Comparison of ENCODE assay signal across 8 mouse cellular contexts in genomic region chr14:34769567-34770158, GRCm38 (mm10). TPM values are rescaled to one million over a fixed set of nuclear protein-coding genes. Genes with fewer than 3 reads are reported as not detected.
DNase-seq lines count a peak whose midpoint lies in the region; ATAC-seq and TF ChIP-seq lines count a peak whose summit lies in the region.

No protein-coding gene starts in this region.

- H3K9me3 ChIP-seq in kidney, postnatal 0 days (replicated peaks; ENCODE audit: low read length), result no peaks in the 10 kb centered on the region
- H3K9me3 ChIP-seq in liver, postnatal 0 days (ENCODE audit: low read length), result no peaks in the 10 kb centered on the region

- H3K9ac ChIP-seq in kidney, postnatal 0 days (ENCODE audit: low read depth, low read length), result peak overlapping the region; percentile 50
- H3K9ac ChIP-seq in liver, postnatal 0 days (replicated peaks), result peak overlapping the region; percentile 3

- DNase-seq in ovary, postnatal 36 days (ENCODE audit: low spot score), result peak; percentile 37
- no peak for DNase-seq in ovary, postnatal 10 days (ENCODE audit: low spot score)
- peak; percentile 5 for DNase-seq in cerebellum, adult 8-10 months
- DNase-seq in kidney, postnatal 0 days (ENCODE audit: low spot score), result peak; percentile 25
- peak; percentile 50 for DNase-seq in liver, postnatal 0 days
- peak; percentile 6 for DNase-seq in retina, postnatal 7 days (ENCODE audit: low read depth, low spot score)

- peak overlapping the region; percentile 87 for H3K4me2 ChIP-seq in kidney, postnatal 0 days (ENCODE audit: low read length)
- H3K4me2 ChIP-seq in liver, postnatal 0 days (ENCODE audit: low read depth, low read length), result peak overlapping the region; percentile 81

- peak overlapping the region; percentile 36 for H3K4me3 ChIP-seq in kidney, postnatal 0 days (replicated peaks; ENCODE audit: low read depth, low read length)
- H3K4me3 ChIP-seq in liver, postnatal 0 days (ENCODE audit: low read depth, low read length), result peak overlapping the region; percentile 42

- no peak for TF ChIP-seq EP300 in liver, postnatal 0 days (IDR thresholded peaks at IDR 0.05; ENCODE audit: low read depth)

- no peak for TF ChIP-seq CTCF in kidney, postnatal 0 days (IDR thresholded peaks at IDR 0.05; ENCODE audit: low read depth)
- TF ChIP-seq CTCF in liver, postnatal 0 days (IDR thresholded peaks at IDR 0.05; ENCODE audit: low read depth), result no peak

- H3K36me3 ChIP-seq in kidney, postnatal 0 days (ENCODE audit: insufficient read depth, low read length), result no peaks in the 10 kb centered on the region
- H3K36me3 ChIP-seq in liver, postnatal 0 days (replicated peaks; ENCODE audit: insufficient read depth, low read length), result no peaks in the 10 kb centered on the region

- ATAC-seq in granulocyte monocyte progenitor cell, adult 5-6 weeks (replicated peaks; ENCODE audit: poor library complexity, severe bottlenecking), result peak; percentile 33
- peak; percentile 40 for ATAC-seq in kidney, postnatal 0 days (replicated peaks; ENCODE audit: low FRiP score, low read depth)
- peak; percentile 29; the same call in 1 of the 2 replicates for ATAC-seq in liver, postnatal 0 days
- ATAC-seq in erythroid progenitor cell, adult 5-6 weeks (replicated peaks; ENCODE audit: low FRiP score, poor library complexity, severe bottlenecking), result no peak

- no peaks in the 10 kb centered on the region for H3K27me3 ChIP-seq in kidney, postnatal 0 days (ENCODE audit: insufficient read depth, low read length)
- H3K27me3 ChIP-seq in liver, postnatal 0 days (ENCODE audit: insufficient read depth, low read length), result no peaks in the 10 kb centered on the region

- H3K4me1 ChIP-seq in kidney, postnatal 0 days (replicated peaks; ENCODE audit: insufficient read depth, low read length), result peaks cover 9% of the 10 kb centered on the region; the same call in 1 of the 2 replicates
- H3K4me1 ChIP-seq in liver, postnatal 0 days (ENCODE audit: insufficient read depth), result peaks cover 3% of the 10 kb centered on the region

- no peak overlapping the region for H3K27ac ChIP-seq in kidney, postnatal 0 days
- no peak overlapping the region for H3K27ac ChIP-seq in liver, postnatal 0 days (ENCODE audit: low read depth)

- 19% methylated on average over 32 of the region's 32 CpGs for WGBS in kidney, postnatal 0 days
- WGBS in liver, postnatal 0 days (ENCODE audit: insufficient replicate concordance), result 17% methylated on average over 32 of the region's 32 CpGs

RNA-seq across cellular contexts. Expression of gene Grid1, which starts 50.2 kb away (rescaled TPM):
- total RNA-seq in granulocyte monocyte progenitor cell, adult 5-6 weeks (2014; fragmentation: Nextera tagmentation), result not detected in 2 replicates
- not detected in 2 replicates for total RNA-seq in granulocyte monocyte progenitor cell, adult 5-6 weeks (2017)
- 0.65 and 0.91 TPM in 2 replicates for polyA plus RNA-seq in kidney, postnatal 0 days (2015; fragmentation: Nextera tagmentation; extraction: Ambion mirVana)
- polyA plus RNA-seq in liver, postnatal 0 days (2015; fragmentation: Nextera tagmentation; extraction: Ambion mirVana), result not detected in 2 replicates
- total RNA-seq in erythroid progenitor cell, adult 5-6 weeks (2015; ENCODE audit: low replicate concordance), result not detected in 2 replicates
- 0.64 TPM in 1 of 2 replicates, not detected in the other for total RNA-seq in erythroid progenitor cell, adult 5-6 weeks (2017; ENCODE audit: low replicate concordance)
